Mouse (Mus musculus) embryonic facial prominence, embryonic 13.5 days (tissue): ENCODE results near the gene Dnaaf3. TPM values are rescaled to one million over a fixed set of nuclear protein-coding genes. Genes with fewer than 3 reads are reported as not detected.
"Not testable (repeated sequence)": the region's sequence is repeated elsewhere in the genome, so short reads cannot be mapped to it uniquely, and the experiment has no call there.

Experiments used
- ATAC-seq: fragments of 200-750 bp; cut with Nextera tagmentation; 2 replicates; pipeline ENCODE4 v1.8.0; 2017; ENCODE audit warnings: low read depth; ENCODE audit not compliant: insufficient number of reproducible peaks, insufficient read depth, low FRiP score, low TSS enrichment
- H3K27ac ChIP-seq: fragments of 300-500 bp; sonication (generic); 2 replicates; pipeline ENCODE4 v1.5.1; 2015; ENCODE audit warnings: moderate library complexity, mild to moderate bottlenecking, inconsistent platforms
- H3K27me3 ChIP-seq: fragments of 300-500 bp; sonication (generic); 2 replicates; pipeline ENCODE4 v1.6.1; 2015; ENCODE audit warnings: mild to moderate bottlenecking, inconsistent platforms
- H3K36me3 ChIP-seq: fragments of 300-500 bp; sonication (generic); 2 replicates; pipeline ENCODE4 v1.6.1; 2015; ENCODE audit warnings: mild to moderate bottlenecking, inconsistent platforms
- H3K4me1 ChIP-seq: fragments of 300-500 bp; sonication (generic); 2 replicates; pipeline ENCODE4 v1.6.1; 2015; ENCODE audit warnings: inconsistent platforms
- H3K4me2 ChIP-seq: fragments of 300-500 bp; sonication (generic); 2 replicates; pipeline ENCODE4 v1.6.1; 2015; ENCODE audit warnings: moderate library complexity, mild to moderate bottlenecking, inconsistent platforms
- H3K4me3 ChIP-seq: fragments of 300-500 bp; sonication (generic); 2 replicates; pipeline ENCODE4 v1.5.1; 2015; ENCODE audit warnings: mild to moderate bottlenecking, inconsistent platforms
- H3K9ac ChIP-seq: fragments of 300-500 bp; sonication (generic); 2 replicates; pipeline ENCODE4 v1.6.1; 2015; ENCODE audit warnings: mild to moderate bottlenecking, inconsistent platforms
- H3K9me3 ChIP-seq: fragments of 300-500 bp; sonication (generic); 2 replicates; pipeline ENCODE4 v1.6.1; 2016; ENCODE audit warnings: inconsistent platforms
- WGBS: fragments of 180-500 bp; shearing (Covaris S2); methylation state at CpG from one replicate; pipeline ENCODE4 v1.1.7; 2015; ENCODE audit warnings: mixed read lengths; 5-methylcytosine and 5-hydroxymethylcytosine counted together
- polyA plus RNA-seq: library from polyadenylated mRNA; unstranded; fragments of >200 nt; fragmentation: Nextera tagmentation; extraction: Ambion mirVana; gene quantifications from 2 replicates; pipeline ENCODE4 v1.2.1, GENCODE M21; 2015

The Dnaaf3 gene
- polyA plus RNA-seq, 1 experiment from 2014 or later = 1.4 TPM

DNA sequence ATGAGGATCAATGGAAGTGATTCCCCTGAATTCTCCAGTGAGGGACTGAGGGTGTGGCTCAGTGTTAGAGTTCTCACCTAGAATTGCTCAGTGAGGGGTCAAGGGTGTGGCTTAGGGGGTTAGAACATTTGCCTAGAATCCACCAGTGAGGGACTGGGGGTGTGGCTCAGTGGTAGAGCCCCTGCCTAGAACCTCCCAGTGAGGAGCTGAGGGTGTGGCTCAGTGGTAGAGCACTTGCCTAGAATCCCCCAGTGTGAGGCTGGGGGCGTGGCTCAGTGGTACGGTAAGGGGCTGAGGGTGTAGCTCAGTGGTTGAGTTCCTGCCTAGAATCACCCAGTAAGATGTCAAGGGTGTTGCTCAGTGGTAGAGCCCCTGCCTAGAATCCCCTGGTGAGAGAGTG, 6.8 kb upstream of the Dnaaf3 start:
- H3K4me1 ChIP-seq = no peaks in the 10 kb centered on the region
- peak; percentile 48; the same call in 1 of the 2 replicates for ATAC-seq
- 73% methylated on average over 2 of the region's 2 CpGs for WGBS

DNA sequence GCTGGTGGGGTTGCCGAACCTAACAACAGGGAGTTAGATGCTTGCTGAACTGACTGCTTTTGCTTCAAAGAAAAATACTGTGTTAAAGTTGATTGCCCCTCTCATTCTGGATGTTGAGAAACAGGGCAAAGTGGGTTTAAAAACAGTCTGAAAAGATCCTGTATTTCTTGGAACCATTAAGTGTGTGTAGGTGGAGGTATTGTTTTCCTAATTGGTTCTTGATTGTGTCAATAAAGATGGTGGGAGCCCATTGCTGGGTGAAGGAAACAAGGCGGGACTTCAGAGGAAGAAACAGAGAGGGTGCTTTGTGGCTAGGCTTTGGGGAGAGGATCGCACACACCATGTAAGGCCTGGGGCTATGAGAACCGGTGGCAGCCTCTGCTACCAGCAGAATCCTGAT, 4.9 kb upstream of the Dnaaf3 start:
- Histone ChIP-seq H3K36me3 (no peaks in the 10 kb centered on the region), H3K4me2 (no peak overlapping the region), H3K9ac (no peak overlapping the region), H3K9me3 (no peaks in the 10 kb centered on the region), H3K4me3 (no peak overlapping the region), H3K27ac (no peak overlapping the region), H3K4me1 (peaks cover 3% of the 10 kb centered on the region; the same call in 1 of the 2 replicates), H3K27me3 (peaks cover 2% of the 10 kb centered on the region; the same call in 1 of the 2 replicates)
- WGBS = 35% methylated on average over 4 of the region's 4 CpGs
- no peak for ATAC-seq

More for the DNA sequence above, 6.8 kb upstream of the Dnaaf3 start:
- no peaks in the 10 kb centered on the region for H3K9me3 ChIP-seq
- H3K27ac ChIP-seq = no peak overlapping the region
- no peaks in the 10 kb centered on the region for H3K36me3 ChIP-seq
- no peak overlapping the region for H3K4me2 ChIP-seq
- H3K27me3 ChIP-seq = no peaks in the 10 kb centered on the region; the same call in 1 of the 2 replicates
- no peak overlapping the region for H3K4me3 ChIP-seq
- H3K9ac ChIP-seq = no peak overlapping the region

DNA sequence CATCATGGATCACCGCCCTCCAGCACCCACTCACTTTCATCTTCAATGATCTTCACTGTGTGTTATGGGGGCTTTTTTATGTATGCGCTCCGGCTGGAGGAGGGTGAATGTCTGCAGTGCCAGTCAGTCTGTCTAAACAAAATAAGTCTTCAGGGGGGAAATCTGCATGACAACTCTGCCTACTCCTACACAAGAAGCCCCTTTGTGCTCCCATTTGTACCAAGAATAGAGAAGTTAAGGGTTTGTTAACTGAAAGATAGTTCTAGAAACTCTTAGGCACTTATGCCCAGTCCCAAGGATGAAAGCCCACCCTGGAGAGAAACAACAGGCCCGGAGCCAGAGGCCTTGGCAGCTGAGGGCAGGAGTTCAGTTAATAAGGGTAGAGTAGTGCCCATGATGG, 4.1 kb upstream of the Dnaaf3 start:
- no peak overlapping the region for H3K4me3 ChIP-seq
- H3K4me2 ChIP-seq = no peak overlapping the region
- peaks cover 9% of the 10 kb centered on the region; the same call in 1 of the 2 replicates for H3K4me1 ChIP-seq
- H3K27me3 ChIP-seq = peaks cover 10% of the 10 kb centered on the region; the same call in 1 of the 2 replicates
- ATAC-seq = no peak
- H3K36me3 ChIP-seq = no peaks in the 10 kb centered on the region
- no peak overlapping the region for H3K27ac ChIP-seq
- 90% methylated on average over 4 of the region's 4 CpGs for WGBS
- H3K9ac ChIP-seq = no peak overlapping the region
- H3K9me3 ChIP-seq = no peaks in the 10 kb centered on the region

DNA sequence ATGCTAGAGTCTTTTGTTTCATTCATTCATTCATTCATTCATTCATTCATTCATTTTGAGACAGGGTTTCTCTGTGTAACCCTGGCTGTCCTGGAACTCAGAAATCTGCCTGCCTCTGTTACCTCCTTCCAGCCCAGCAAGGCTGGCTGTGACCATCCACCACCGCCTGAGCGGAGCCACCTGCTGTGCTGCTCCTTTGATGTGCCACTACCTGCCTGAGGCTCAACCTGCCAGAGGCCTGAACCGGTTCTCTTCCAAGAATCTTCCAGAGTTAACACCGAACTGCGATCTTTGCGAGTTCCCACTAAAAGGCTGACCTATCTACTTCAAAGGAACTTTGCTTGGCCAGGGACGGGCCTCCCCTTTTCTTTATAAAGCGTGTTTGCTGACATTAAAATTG, 2.1 kb downstream of the Dnaaf3 start:
- H3K36me3 ChIP-seq, ATAC-seq: not testable (repeated sequence)
- whole genome bisulfite sequencing = 41% methylated on average over 8 of the region's 8 CpGs

DNA sequence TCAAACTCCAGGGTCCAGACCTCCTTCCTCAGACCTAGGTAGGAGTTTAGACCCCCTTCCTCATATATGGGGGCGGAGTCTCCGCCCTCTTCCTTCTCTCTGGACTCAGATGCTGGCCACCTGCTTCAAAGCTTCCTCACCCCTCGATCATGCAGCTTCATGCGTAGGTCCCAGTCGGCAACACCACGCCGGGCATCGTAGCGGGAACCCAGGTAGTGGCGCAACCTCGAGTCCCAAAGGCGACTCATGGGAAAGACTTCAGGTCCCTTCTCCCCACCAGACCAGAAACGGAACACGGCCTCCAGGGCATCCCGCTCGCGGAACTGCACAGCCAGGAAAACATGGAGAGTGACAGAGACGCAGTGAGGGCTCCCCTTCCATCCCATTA, 5.0 kb downstream of the Dnaaf3 start:
- no peak for ATAC-seq
- H3K27me3 ChIP-seq = peaks cover 19% of the 10 kb centered on the region; the same call in 1 of the 2 replicates
- H3K9ac ChIP-seq = 0 out of 2 replicates have a peak overlapping the region, but pooled peaks have one; percentile 71
- 41% methylated on average over 18 of the region's 18 CpGs for WGBS
- H3K36me3 ChIP-seq = no peaks in the 10 kb centered on the region
- H3K9me3 ChIP-seq = no peaks in the 10 kb centered on the region
- H3K27ac ChIP-seq = no peak overlapping the region
- H3K4me2 ChIP-seq = peak overlapping the region; percentile 68
- H3K4me1 ChIP-seq = peaks cover 20% of the 10 kb centered on the region; the same call in 1 of the 2 replicates
- peak overlapping the region; percentile 44 for H3K4me3 ChIP-seq

More for the DNA sequence above, 2.1 kb downstream of the Dnaaf3 start:
- H3K27ac ChIP-seq, H3K4me3 ChIP-seq, H3K9ac ChIP-seq, H3K9me3 ChIP-seq, H3K4me2 ChIP-seq: not testable (repeated sequence)
- Histone ChIP-seq H3K4me1 (peaks cover 23% of the 10 kb centered on the region; the same call in 1 of the 2 replicates), H3K27me3 (peaks cover 20% of the 10 kb centered on the region; the same call in 1 of the 2 replicates)

DNA sequence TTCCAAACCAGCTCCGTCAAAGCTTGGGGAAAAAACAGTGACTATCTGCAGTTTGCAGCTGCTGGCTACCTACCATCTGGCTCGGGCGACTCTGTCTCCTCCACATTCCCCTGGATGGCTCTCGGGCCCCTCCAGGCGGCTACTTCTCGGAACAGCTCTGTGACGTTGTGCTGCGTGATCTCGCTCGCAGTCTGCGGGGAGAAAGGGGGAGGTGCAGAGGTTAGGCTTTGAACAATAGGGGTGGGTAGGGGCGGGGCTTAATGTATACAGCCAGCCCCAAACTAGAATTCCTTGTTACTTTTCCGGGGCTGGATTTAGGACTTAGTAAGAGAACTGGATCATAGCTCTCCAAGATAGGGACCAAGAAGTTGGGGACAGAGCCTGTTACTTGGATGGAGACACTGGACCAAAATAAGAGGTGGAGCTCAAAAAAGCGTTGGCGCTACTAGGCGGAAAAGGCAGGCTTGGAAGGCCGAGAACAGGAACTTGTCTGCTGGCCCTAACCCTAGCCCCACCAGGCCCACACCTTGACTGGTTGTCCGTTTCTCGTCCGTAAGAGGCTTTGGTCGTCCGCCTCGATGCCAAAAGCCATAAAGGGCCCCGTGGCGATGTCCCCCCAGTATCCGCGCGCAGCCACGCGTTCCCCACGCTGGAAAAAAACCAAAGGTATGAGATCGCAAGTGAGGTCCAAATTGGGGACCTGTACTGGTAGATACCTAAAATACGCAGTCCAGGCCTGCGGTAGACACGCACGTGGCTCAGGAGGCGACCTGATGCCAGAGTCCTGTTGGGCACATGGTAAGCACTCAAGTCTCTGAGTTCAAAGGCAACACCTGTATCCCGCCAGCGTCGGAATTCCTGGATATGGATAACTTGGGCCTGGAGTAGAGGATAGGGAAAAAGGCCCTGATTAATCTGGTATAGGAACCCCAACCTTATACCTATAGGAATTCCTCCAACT, 5.6 kb downstream of the Dnaaf3 start:
- Histone ChIP-seq H3K4me2 (peak overlapping the region; percentile 68), H3K36me3 (no peaks in the 10 kb centered on the region), H3K27ac (peak overlapping the region; percentile 52), H3K9me3 (no peaks in the 10 kb centered on the region), H3K9ac (peak overlapping the region; percentile 71), H3K4me1 (peaks cover 14% of the 10 kb centered on the region; the same call in 1 of the 2 replicates), H3K27me3 (peaks cover 15% of the 10 kb centered on the region; the same call in 1 of the 2 replicates), H3K4me3 (peak overlapping the region; percentile 44)
- peak; percentile 81 for ATAC-seq
- 23% methylated on average over 40 of the region's 40 CpGs for WGBS

DNA sequence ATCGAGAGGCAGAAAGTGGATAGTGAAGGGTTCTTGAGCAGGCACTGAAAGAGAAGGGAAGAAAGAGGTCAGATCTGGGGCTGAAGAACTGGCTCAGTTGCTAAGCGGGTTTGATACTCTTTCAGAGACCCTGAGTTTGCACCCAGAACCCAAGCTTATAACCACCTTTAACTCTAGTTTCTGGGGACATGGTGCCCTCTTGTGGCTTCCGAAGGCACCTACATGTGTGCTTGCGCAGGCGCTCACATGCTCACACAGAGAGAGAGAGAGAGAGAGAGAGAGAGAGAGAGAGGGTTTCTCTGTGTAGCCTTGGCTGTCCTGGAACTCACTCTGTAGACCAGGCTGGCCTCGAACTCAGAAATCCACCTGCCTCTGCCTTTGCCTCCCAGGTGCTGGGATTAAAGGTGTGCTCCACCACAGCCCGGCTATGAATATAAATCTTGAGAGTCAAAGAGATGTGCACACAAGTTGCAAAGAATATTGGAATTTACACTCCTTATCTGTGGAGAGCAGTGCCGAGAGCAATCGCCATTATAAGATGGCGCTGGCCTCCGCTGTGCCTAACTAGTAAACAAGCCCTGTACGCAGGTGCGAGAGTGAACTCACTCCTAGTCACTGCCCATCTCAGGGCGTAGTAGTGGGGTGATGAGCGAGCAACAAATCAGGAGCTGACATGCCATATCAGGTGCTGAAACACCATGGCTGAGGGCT, 7.9 kb downstream of the Dnaaf3 start, which contains the start of gene Tnni3:
Gene Tnni3 (minus strand): TSS at position 18 of the 711 bp plus-strand sequence.
- not testable (repeated sequence) for H3K4me2 ChIP-seq, H3K9ac ChIP-seq, H3K27ac ChIP-seq, H3K36me3 ChIP-seq, H3K9me3 ChIP-seq, ATAC-seq, H3K4me3 ChIP-seq
- peaks cover 19% of the 10 kb centered on the region; the same call in 1 of the 2 replicates for H3K27me3 ChIP-seq
- H3K4me1 ChIP-seq = peaks cover 25% of the 10 kb centered on the region
- WGBS = 69% methylated on average over 15 of the region's 15 CpGs

DNA sequence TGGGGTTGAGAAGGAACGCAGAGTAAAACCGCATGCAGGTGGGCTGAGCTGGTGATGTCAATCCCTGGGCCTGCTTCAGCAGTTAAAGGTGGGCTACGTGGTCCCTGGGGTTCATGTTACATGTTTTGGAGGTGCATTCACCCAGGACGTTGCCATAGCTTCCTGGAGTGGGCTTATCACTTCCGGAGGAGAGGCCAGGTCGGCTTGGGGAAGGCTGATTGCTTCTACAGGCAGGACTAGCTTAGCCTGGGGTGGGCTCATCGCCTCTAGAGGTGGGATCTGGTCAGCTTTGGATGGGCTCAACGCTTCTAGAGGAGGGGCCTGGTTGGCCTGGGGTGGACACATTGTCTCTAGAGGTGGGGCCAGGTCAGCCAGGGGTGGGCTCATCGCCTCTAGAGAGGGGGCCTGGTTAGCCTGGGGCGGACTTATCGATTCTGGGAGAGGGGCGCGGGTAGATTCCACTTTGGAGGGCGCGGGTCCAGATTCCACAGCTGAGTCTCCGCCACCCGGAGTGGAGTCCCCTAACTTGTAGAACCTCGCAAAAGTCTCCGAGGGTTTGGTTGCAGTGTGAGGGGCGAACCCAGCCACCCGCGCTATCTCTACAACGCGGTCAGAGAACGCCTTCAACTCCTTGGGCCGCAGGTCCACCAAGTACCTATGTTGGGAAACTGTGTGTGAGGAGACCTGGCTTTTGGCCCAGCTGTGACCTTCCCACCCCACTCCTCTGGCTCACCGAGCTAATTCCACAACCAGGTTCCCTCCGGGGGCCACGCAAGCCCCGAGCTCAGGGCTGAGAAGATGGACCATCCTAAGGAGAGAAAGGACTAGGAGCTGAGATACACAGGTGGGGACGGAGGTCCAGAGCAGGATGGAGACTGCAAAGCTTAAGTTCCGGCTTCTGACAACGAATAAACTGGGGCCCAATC, 8.8 kb downstream of the Dnaaf3 start:
- H3K27ac ChIP-seq = no peak overlapping the region
- no peaks in the 10 kb centered on the region for H3K36me3 ChIP-seq
- no peak overlapping the region for H3K4me2 ChIP-seq
- H3K9me3 ChIP-seq = no peaks in the 10 kb centered on the region
- H3K4me3 ChIP-seq = no peak overlapping the region
- H3K9ac ChIP-seq = no peak overlapping the region
- WGBS = 90% methylated on average over 33 of the region's 33 CpGs
- peaks cover 19% of the 10 kb centered on the region; the same call in 1 of the 2 replicates for H3K27me3 ChIP-seq
- H3K4me1 ChIP-seq = peaks cover 25% of the 10 kb centered on the region
- no peak for ATAC-seq

DNA sequence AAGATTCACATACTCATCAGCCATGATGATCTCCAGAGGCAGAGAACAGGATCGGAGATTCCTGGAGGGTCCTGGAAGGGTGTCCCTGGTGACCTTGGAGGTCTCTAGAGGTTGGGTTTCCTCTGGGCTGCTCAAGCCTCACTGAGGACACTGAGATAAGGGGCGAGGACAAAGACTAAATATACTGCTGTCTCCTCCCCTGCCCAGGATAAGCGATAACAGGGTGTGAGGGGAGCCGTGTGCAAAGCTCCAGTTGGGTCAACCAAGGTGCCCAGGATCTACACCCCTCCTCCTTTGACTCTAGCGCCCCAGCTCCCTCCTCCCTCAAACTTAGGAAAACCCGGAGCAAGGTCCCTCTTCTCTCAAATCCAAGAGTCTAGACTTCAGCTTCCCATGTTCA, 10.0 kb downstream of the Dnaaf3 start:
- no peak for ATAC-seq
- Histone ChIP-seq H3K4me1 (peaks cover 22% of the 10 kb centered on the region), H3K9me3 (no peaks in the 10 kb centered on the region), H3K36me3 (no peaks in the 10 kb centered on the region), H3K27ac (no peak overlapping the region), H3K27me3 (peaks cover 14% of the 10 kb centered on the region; the same call in 1 of the 2 replicates), H3K4me3 (no peak overlapping the region), H3K9ac (no peak overlapping the region), H3K4me2 (no peak overlapping the region)
- WGBS = 85% methylated on average over 6 of the region's 6 CpGs

DNA sequence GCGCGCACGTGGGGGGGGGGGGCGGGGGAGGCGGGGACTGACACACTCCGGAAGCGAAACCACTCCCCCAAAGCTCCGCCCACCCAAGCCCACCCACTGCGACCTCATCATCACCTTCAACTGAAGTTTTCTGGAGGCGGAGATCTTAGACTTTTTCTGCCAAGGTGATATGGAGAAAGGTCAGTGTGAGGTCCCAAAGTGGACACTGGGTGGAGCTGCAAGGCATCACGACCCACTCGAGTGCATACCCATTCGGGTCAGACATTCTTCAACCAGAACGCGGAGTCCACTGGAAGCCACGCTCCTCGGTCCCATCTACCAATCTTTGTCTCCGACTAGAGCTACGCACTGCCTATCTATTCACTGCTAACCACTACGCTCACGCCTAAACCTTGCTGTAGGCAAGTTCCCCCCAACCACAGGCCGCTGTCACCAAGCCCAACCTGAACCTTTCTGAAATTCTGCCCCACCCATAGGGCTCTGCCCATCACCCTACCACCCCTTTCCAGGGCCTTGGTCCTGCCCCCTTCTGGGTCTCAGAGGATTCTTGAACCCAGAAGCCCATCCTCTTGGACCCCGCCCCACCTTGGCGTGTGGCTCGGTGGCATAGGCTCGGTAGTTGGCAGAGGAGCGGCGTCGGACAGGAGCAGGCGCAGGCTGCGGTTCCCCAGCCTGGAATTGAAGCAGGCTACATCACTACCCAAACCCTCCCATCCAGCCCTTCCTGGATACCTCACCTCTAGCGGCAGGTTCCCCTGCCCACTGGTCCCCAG, 10.8 kb downstream of the Dnaaf3 start:
- no peak; the same call in 1 of the 2 replicates for ATAC-seq
- H3K9ac ChIP-seq = peak overlapping the region; percentile 61; the same call in 1 of the 2 replicates
- WGBS = 33% methylated on average over 31 of the region's 32 CpGs

More for the DNA sequence above, 10.8 kb downstream of the Dnaaf3 start:
- Histone ChIP-seq H3K36me3 (no peaks in the 10 kb centered on the region), H3K4me1 (peaks cover 16% of the 10 kb centered on the region), H3K9me3 (no peaks in the 10 kb centered on the region), H3K4me3 (peak overlapping the region; percentile 28), H3K27ac (no peak overlapping the region), H3K4me2 (peak overlapping the region; percentile 57), H3K27me3 (peaks cover 11% of the 10 kb centered on the region; the same call in 1 of the 2 replicates)
